Mouse (Mus musculus) MEL (cell line): ENCODE results near the gene Dhx58. TPM values are rescaled to one million over a fixed set of nuclear protein-coding genes. Genes with fewer than 3 reads are reported as not detected.

Source experiments
- DNase-seq: peaks from one replicate; pipeline ENCODE4 v3.0.0; 2011; ENCODE audit warnings: low read depth, low spot score
- H3K27ac ChIP-seq: 2 replicates; pipeline ENCODE4 v1.5.1; 2012; ENCODE audit warnings: low read depth, mild to moderate bottlenecking, control low read depth, low read length, moderate library complexity; ENCODE audit not compliant: control insufficient read depth
- H3K27me3 ChIP-seq, 2 experiments: fragments of 150-350 bp in 1 of 2; sonication (generic) in 1 of 2; 2 replicates each; pipeline ENCODE4 v1.6.1; 2012; ENCODE audit warnings: low read length in 2 of 2, mild to moderate bottlenecking in 2 of 2, improper control_type of control experiment in 1 of 2, moderate library complexity in 1 of 2; ENCODE audit not compliant: insufficient read depth in 2 of 2, control insufficient read depth in 1 of 2
- H3K36me3 ChIP-seq, 2 experiments: 2 replicates each; pipeline ENCODE4 v1.6.1; 2012 to 2014; ENCODE audit warnings: low read length in 2 of 2, improper control_type of control experiment in 1 of 2, inconsistent platforms in 1 of 2, mild to moderate bottlenecking in 1 of 2; ENCODE audit not compliant: insufficient read depth in 2 of 2, control insufficient read depth in 1 of 2
- H3K4me1 ChIP-seq, 2 experiments: fragments of 150-350 bp in 1 of 2; sonication (generic) in 1 of 2; 2 replicates each; pipeline ENCODE4 v1.6.1; 2012; ENCODE audit warnings: low read length in 2 of 2, improper control_type of control experiment in 1 of 2, mild to moderate bottlenecking in 1 of 2; ENCODE audit not compliant: insufficient read depth in 2 of 2, control insufficient read depth in 1 of 2
- H3K4me3 ChIP-seq, 2 experiments: fragments of 150-350 bp in 1 of 2; sonication (generic) in 1 of 2; 2 replicates each; pipeline ENCODE4 v1.5.1; 2012; ENCODE audit warnings: low read depth in 2 of 2, low read length in 2 of 2, mild to moderate bottlenecking in 2 of 2, moderate library complexity in 2 of 2, control low read depth in 1 of 2, improper control_type of control experiment in 1 of 2; ENCODE audit not compliant: control insufficient read depth in 1 of 2, insufficient read depth in 1 of 2
- H3K79me2 ChIP-seq: 2 replicates; pipeline ENCODE4 v1.6.1; 2012; ENCODE audit warnings: mild to moderate bottlenecking, low read length, moderate library complexity; ENCODE audit not compliant: control insufficient read depth, poor library complexity, insufficient read depth
- H3K9ac ChIP-seq: 2 replicates; pipeline ENCODE4 v1.6.1; 2012; ENCODE audit warnings: low read depth, mild to moderate bottlenecking, control low read depth, low read length, moderate library complexity; ENCODE audit not compliant: control insufficient read depth, poor library complexity, severe bottlenecking
- H3K9me3 ChIP-seq: fragments of 150-350 bp; sonication (generic); replicated peaks from 2 replicates; pipeline ENCODE4 v1.6.1; 2012; ENCODE audit warnings: mild to moderate bottlenecking, low read length, improper control_type of control experiment, moderate library complexity; ENCODE audit not compliant: insufficient read depth
- CHD1 ChIP-seq: IDR thresholded peaks from 2 replicates; pipeline ENCODE4 v1.6.1; 2012; ENCODE audit warnings: low read depth, mild to moderate bottlenecking, inconsistent platforms, low read length, improper control_type of control experiment
- GABPA ChIP-seq: IDR thresholded peaks from 2 replicates; pipeline ENCODE4 v1.6.1; 2012; ENCODE audit warnings: low read depth, mild to moderate bottlenecking, inconsistent platforms, low read length, improper control_type of control experiment, moderate library complexity
- GATA1 ChIP-seq: IDR thresholded peaks from 2 replicates; pipeline ENCODE4 v1.6.1; 2011; ENCODE audit warnings: low read depth, low read length, improper control_type of control experiment
- JUND ChIP-seq: IDR thresholded peaks from 2 replicates; pipeline ENCODE4 v1.6.1; 2011; ENCODE audit warnings: low read depth, mild to moderate bottlenecking, improper control_type of control experiment, low read length
- KAT2A ChIP-seq: conservative IDR thresholded peaks from 2 replicates; pipeline ENCODE4 v1.6.1; 2012; ENCODE audit warnings: low read depth, low read length, improper control_type of control experiment, inconsistent platforms
- MAX ChIP-seq: IDR thresholded peaks from 2 replicates; pipeline ENCODE4 v1.6.1; 2011; ENCODE audit warnings: low read length, improper control_type of control experiment
- MAZ ChIP-seq: IDR thresholded peaks from 2 replicates; pipeline ENCODE4 v1.6.1; 2012; ENCODE audit warnings: low read depth, mild to moderate bottlenecking, inconsistent platforms, low read length, improper control_type of control experiment
- MEF2A ChIP-seq: IDR thresholded peaks from 2 replicates; pipeline ENCODE4 v1.6.1; 2014; ENCODE audit warnings: low read depth, mild to moderate bottlenecking, inconsistent platforms, low read length, improper control_type of control experiment; ENCODE audit not compliant: poor library complexity, insufficient replicate concordance, severe bottlenecking; ENCODE audit errors: extremely low read depth
- MXI1 ChIP-seq: IDR thresholded peaks from 2 replicates; pipeline ENCODE4 v1.6.1; 2011; ENCODE audit warnings: mild to moderate bottlenecking, low read depth, low read length, improper control_type of control experiment
- MYB ChIP-seq: IDR thresholded peaks from 2 replicates; pipeline ENCODE4 v1.6.1; 2011; ENCODE audit warnings: mild to moderate bottlenecking, low read depth, low read length, improper control_type of control experiment
- MYC ChIP-seq: IDR thresholded peaks from 2 replicates; pipeline ENCODE4 v1.6.1; 2011; ENCODE audit warnings: low read depth, mild to moderate bottlenecking, low read length, improper control_type of control experiment, moderate library complexity
- NELFE ChIP-seq: IDR thresholded peaks from 2 replicates; pipeline ENCODE4 v1.6.1; 2011; ENCODE audit warnings: low read depth, low read length, improper control_type of control experiment
- NRF1 ChIP-seq: IDR thresholded peaks from 2 replicates; pipeline ENCODE4 v1.6.1; 2014; ENCODE audit warnings: low read depth, mild to moderate bottlenecking, inconsistent platforms, low read length, improper control_type of control experiment, moderate library complexity; ENCODE audit not compliant: poor library complexity, insufficient read depth, severe bottlenecking
- POLR2AphosphoS2 ChIP-seq: IDR thresholded peaks from 2 replicates; pipeline ENCODE4 v1.6.1; 2011; ENCODE audit warnings: low read length, improper control_type of control experiment
- RAD21 ChIP-seq: IDR thresholded peaks from 2 replicates; pipeline ENCODE4 v1.6.1; 2011; ENCODE audit warnings: mild to moderate bottlenecking, low read depth, low read length, improper control_type of control experiment
- SMC3 ChIP-seq: IDR thresholded peaks from 2 replicates; pipeline ENCODE4 v1.6.1; 2011; ENCODE audit warnings: low read depth, low read length, improper control_type of control experiment
- TAL1 ChIP-seq: IDR thresholded peaks from 2 replicates; pipeline ENCODE4 v1.6.1; 2012; ENCODE audit warnings: mild to moderate bottlenecking, inconsistent platforms, low read length, moderate library complexity, mixed read lengths
- TBP ChIP-seq: IDR thresholded peaks from 2 replicates; pipeline ENCODE4 v1.8.0; 2011; ENCODE audit warnings: low read depth, low read length, improper control_type of control experiment
- TCF12 ChIP-seq: IDR thresholded peaks from 2 replicates; pipeline ENCODE4 v1.6.1; 2014; ENCODE audit warnings: low read depth, mild to moderate bottlenecking, inconsistent platforms, low read length, improper control_type of control experiment, moderate library complexity
- USF1 ChIP-seq: IDR thresholded peaks from 2 replicates; pipeline ENCODE4 v1.6.1; 2014; ENCODE audit warnings: low read depth, mild to moderate bottlenecking, inconsistent platforms, low read length, improper control_type of control experiment, moderate library complexity
- USF2 ChIP-seq, 2 experiments: IDR thresholded peaks; 2 replicates each; pipeline ENCODE4 v1.6.1; 2011 to 2012; ENCODE audit warnings: improper control_type of control experiment in 2 of 2, low read length in 2 of 2, borderline replicate concordance in 1 of 2, inconsistent platforms in 1 of 2, low read depth in 1 of 2, mild to moderate bottlenecking in 1 of 2; ENCODE audit not compliant: insufficient read depth in 1 of 2
- ZKSCAN1 ChIP-seq: IDR thresholded peaks from 2 replicates; pipeline ENCODE4 v1.6.1; 2012; ENCODE audit warnings: low read depth, mild to moderate bottlenecking, inconsistent platforms, low read length, improper control_type of control experiment, moderate library complexity
- ZNF384 ChIP-seq: IDR thresholded peaks from 2 replicates; pipeline ENCODE4 v1.6.1; 2012; ENCODE audit warnings: low read depth, mild to moderate bottlenecking, inconsistent platforms, low read length, improper control_type of control experiment
- polyA plus RNA-seq, 2 experiments: library from polyadenylated mRNA; stranded (reverse) in 1 of 2; unstranded in 1 of 2; fragments of >175 nt in 1 of 2; fragments of >200 nt in 1 of 2; gene quantifications; 2 replicates each; pipeline versions ENCODE4 v1.2.1 to v1.2.4; 2012; ENCODE audit warnings: low replicate concordance in 2 of 2, low read depth in 1 of 2; ENCODE audit not compliant: insufficient read length in 2 of 2, insufficient read depth in 1 of 2, missing spikeins in 1 of 2
- total RNA-seq: library from RNA; depleted of rRNA; stranded (reverse); fragments of 300-350 nt; gene quantifications from 2 replicates; pipeline ENCODE4 v1.2.3, GENCODE M21; 2012

Gene Dhx58
- total and polyA plus RNA-seq, 3 experiments, result 3.6 to 3.9 TPM; not detected in 1

DNA sequence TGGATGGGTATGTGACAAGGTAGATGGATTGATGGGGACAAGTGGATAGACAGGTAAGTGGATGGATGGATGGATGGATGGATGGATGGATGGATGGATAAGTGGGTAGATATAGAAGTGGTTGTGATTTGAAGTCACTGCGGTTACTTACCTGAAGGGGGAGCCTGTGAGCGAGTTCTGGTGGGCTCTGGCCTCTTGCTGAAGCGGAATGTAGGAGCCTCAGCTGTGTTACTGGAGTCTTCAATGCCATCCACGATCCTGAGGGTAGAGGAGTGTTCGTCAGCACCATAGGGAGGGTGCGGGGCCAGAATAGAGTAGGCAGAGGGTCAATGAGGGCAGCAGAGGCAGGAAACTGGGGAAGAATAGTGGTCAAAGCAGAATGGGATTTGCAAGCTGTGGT lies 41.0 kb upstream of the Dhx58 start (continued):
- TF ChIP-seq MYB (no peak), MEF2A (no peak), JUND (no peak), MAZ (no peak), ZKSCAN1 (no peak), GATA1 (no peak), TBP (no peak), TCF12 (no peak), CHD1 (no peak), POLR2AphosphoS2 (no peak), NRF1 (no peak), GABPA (no peak)

DNA sequence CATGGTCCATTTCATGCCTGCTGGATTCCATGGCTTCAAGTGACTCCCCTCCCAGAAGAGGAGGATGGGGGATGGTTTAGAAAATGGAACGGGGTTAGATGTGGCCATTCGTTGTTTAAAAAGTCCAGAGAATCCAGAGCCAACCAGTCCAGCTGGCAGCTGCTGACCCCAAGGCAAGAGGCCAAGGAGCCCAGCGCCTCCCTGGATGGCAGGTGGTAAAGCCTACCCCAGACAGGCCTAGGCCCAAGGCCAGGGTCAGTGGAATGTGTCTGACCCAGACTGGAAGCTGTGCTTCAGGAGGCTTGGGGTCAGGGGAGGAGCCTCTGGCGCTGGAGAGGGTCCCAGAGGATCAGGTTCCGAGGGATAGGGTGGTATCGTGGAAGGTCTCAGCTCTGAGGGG lies 37.3 kb upstream of the Dhx58 start:
- peaks cover 0 to 8% of the 10 kb centered on the region in 2 experiments; a peak in 1 of 4 replicates for H3K36me3 ChIP-seq
- H3K9ac ChIP-seq, result no peak overlapping the region
- H3K4me3 ChIP-seq, result no peak overlapping the region
- DNase-seq, result no peak
- H3K4me1 ChIP-seq, result peaks cover 0 to 8% of the 10 kb centered on the region in 2 experiments; a peak in 2 of 4 replicates
- H3K9me3 ChIP-seq, result no peaks in the 10 kb centered on the region
- no peak overlapping the region for H3K27ac ChIP-seq
- no peak for TF ChIP-seq RAD21
- TF ChIP-seq KAT2A, result no peak
- no peak for TF ChIP-seq USF2 (IDR thresholded peaks at IDR 0.05; ENCODE audit: borderline replicate concordance in 1 of 2, insufficient read depth in 1 of 2, low read depth in 1 of 2, low read length in 2 of 2)
- TF ChIP-seq MYC, result no peak
- peaks cover 14% of the 10 kb centered on the region for H3K79me2 ChIP-seq
- H3K27me3 ChIP-seq, result no peaks in the 10 kb centered on the region

DNA sequence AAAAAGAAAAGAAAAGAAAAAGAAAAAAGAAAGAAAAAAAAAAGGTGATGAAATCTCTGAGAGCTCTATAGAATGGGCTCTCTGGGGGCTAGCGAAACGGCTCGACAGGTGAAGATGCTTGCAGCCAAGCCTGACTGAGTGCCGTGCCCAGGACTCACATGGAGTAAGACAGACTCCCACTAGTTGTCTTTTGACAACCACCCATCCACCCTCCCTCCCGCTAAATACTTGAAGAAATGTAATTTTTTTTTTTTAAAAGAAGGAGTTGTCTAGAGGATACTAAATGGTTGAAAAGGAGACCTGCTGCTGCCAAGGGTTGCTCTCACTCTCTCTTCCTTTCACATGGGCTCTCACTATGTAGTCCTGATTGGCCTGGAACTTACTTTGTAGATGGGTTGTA lies 34.7 kb upstream of the Dhx58 start:
- peak overlapping the region; percentile 61 to 74 for H3K4me3 ChIP-seq
- no peaks in the 10 kb centered on the region for H3K27me3 ChIP-seq
- H3K27ac ChIP-seq, result peak overlapping the region; percentile 74; the same call in 1 of the 2 replicates
- H3K9ac ChIP-seq, result peak overlapping the region; percentile 82
- TF ChIP-seq TAL1 (no peak), ZNF384 (peak; percentile 6; the same call in 1 of the 2 replicates), MXI1 (no peak), NELFE (no peak), USF1 (no peak), ZKSCAN1 (no peak), MAX (peak; percentile 4; the same call in 1 of the 2 replicates), SMC3 (0 out of 2 replicates have a peak, but pooled peaks have one; percentile 1)
- no peaks in the 10 kb centered on the region for H3K9me3 ChIP-seq
- H3K4me1 ChIP-seq, result peaks cover 2 to 21% of the 10 kb centered on the region in 2 experiments; a peak in 3 of 4 replicates
- H3K36me3 ChIP-seq, result peaks cover 0 to 20% of the 10 kb centered on the region in 2 experiments; a peak in 3 of 4 replicates
- peak; percentile 52 for DNase-seq
- H3K79me2 ChIP-seq, result peaks cover 40% of the 10 kb centered on the region
